Comparison of ENCODE assay signal across 12 mouse cellular contexts in the genomic region with DNA sequence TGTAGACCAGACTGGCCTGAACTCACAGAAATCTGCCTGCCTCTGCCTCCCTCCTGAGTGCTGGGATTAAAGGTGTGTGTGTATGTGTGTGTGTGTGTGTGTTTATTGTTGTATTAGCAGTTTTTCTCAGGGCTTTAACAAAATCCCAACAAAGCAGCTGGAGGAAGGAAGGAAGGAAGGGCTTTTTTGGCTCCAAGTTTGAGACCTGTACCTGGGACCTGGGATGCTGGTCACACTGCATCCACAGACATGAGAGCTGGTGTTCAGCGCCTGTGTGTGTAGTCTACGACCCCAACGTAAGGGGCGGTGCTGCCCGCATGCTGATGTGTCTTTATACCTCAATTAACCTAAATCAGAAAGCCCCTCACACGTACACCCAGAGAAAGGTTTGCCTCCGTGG. TPM values are rescaled to one million over a fixed set of nuclear protein-coding genes. Genes with fewer than 3 reads are reported as not detected.
"Had no signal": no experiment of that assay in that cellular context is flagged by ENCODE, and none has a peak within 500 bp of the region (broad histone marks: within the 10 kb centered on the region; RNA-seq: fewer than 3 reads in every experiment).

No protein-coding gene starts in this region.

- H3K4me1 ChIP-seq: limb, embryonic 13.5 days; midbrain, embryonic 13.5 days had no signal

- DNase-seq: kidney, adult 11 months; kidney, postnatal 4 days; lung, embryonic 14.5 days; lung, postnatal 10 days; right cerebral cortex, postnatal 14 days; thymus, adult 18-20 months; thymus, postnatal 14 days had no signal

- H3K36me3 ChIP-seq: limb, embryonic 13.5 days; midbrain, embryonic 13.5 days had no signal

- H3K27me3 ChIP-seq: limb, embryonic 13.5 days; midbrain, embryonic 13.5 days had no signal

- H3K4me2 ChIP-seq: limb, embryonic 13.5 days; lung, embryonic 14.5 days; midbrain, embryonic 13.5 days had no signal

- H3K9ac ChIP-seq: limb, embryonic 13.5 days; liver, embryonic 14.5 days; lung, embryonic 14.5 days; midbrain, embryonic 13.5 days had no signal

- ATAC-seq: midbrain, embryonic 13.5 days had no signal

- H3K4me3 ChIP-seq: limb, embryonic 13.5 days; midbrain, embryonic 13.5 days had no signal

- H3K27ac ChIP-seq: limb, embryonic 13.5 days; liver, embryonic 14.5 days; midbrain, embryonic 13.5 days had no signal

- H3K9me3 ChIP-seq: limb, embryonic 13.5 days; midbrain, embryonic 13.5 days had no signal

RNA-seq across cellular contexts. Expression of gene Fancd2os, which starts 53.0 kb away (rescaled TPM):
- total RNA-seq: midbrain, postnatal 0 days had no signal
- polyA plus RNA-seq: limb, embryonic 13.5 days; midbrain, embryonic 13.5 days; neural tube, embryonic 14.5 days had no signal
